9 mouse cellular contexts compared by ENCODE assay signal in genomic region chr3:68608848-68609497, GRCm38 (mm10).
A peak's percentile ranks its signal among the peaks of the same experiment; 100 is the strongest.
DNase-seq lines count a peak whose midpoint lies in the region; ATAC-seq lines count a peak whose summit lies in the region.
"Had no signal": no experiment of that assay in that cellular context is flagged by ENCODE, and none has a peak within 500 bp of the region (broad histone marks: within the 10 kb centered on the region; RNA-seq: fewer than 3 reads in every experiment).

No protein-coding gene starts in this region.

- ATAC-seq in cerebellum, adult (ENCODE audit: insufficient number of reproducible peaks, low FRiP score, low TSS enrichment) = peak; percentile 57

- 91% methylated on average over 19 of the region's 19 CpGs for WGBS in midbrain, embryonic 10.5 days

- DNase-seq in cerebellum, postnatal 4 days (ENCODE audit: low spot score in 2 of 2) = no peak
- peak; percentile 87 for DNase-seq in 3T3-L1 (ENCODE audit: low read depth, low spot score)
- DNase-seq in cerebellum, postnatal 14 days = peak; percentile 48 to 55
- DNase-seq in layer of hippocampus, adult 9-11 months = peak; percentile 88
- DNase-seq in thymus, postnatal 36 days = no peak
- no peak for DNase-seq in midbrain, embryonic 10.5 days (ENCODE audit: low spot score)
- no peak for DNase-seq in liver
- DNase-seq: retina, postnatal 1 day had no signal

- H3K27me3 ChIP-seq in midbrain, embryonic 10.5 days (ENCODE audit: low read depth, poor library complexity, severe bottlenecking) = no peaks in the 10 kb centered on the region

- no peak overlapping the region for H3K27ac ChIP-seq in midbrain, embryonic 10.5 days (replicated peaks)

- H3K36me3 ChIP-seq in midbrain, embryonic 10.5 days = 0 out of 2 replicates have a peak, but pooled peaks cover 3% of the 10 kb centered on the region

- peaks cover 11% of the 10 kb centered on the region for H3K4me1 ChIP-seq in midbrain, embryonic 10.5 days

- no peak overlapping the region for H3K4me3 ChIP-seq in midbrain, embryonic 10.5 days

- no peaks in the 10 kb centered on the region for H3K9me3 ChIP-seq in midbrain, embryonic 10.5 days (replicated peaks)

Comparison
In these comparisons a context has a peak if more than half of its experiments do, and no peak if none do; other contexts are left out.
1. DNase-seq: peak in 3T3-L1 (single experiment), cerebellum, postnatal 14 days (2 of 2) and layer of hippocampus, adult 9-11 months (single experiment); none in cerebellum, postnatal 4 days (0 of 2), thymus, postnatal 36 days (0 of 2), midbrain, embryonic 10.5 days (single experiment) and liver (single experiment).